Mouse (Mus musculus) embryonic facial prominence, embryonic 11.5 days (tissue): Measurements from ENCODE around the gene Utrn. TPM values are rescaled to one million over a fixed set of nuclear protein-coding genes. Genes with fewer than 3 reads are reported as not detected.

Experiments
- ATAC-seq: fragments of 200-750 bp; cut with Nextera tagmentation; replicated peaks from 2 replicates; pipeline ENCODE4 v1.8.0; 2017; ENCODE audit warnings: low read depth; ENCODE audit not compliant: insufficient number of reproducible peaks, low FRiP score, low TSS enrichment
- DNase-seq: peaks from one replicate; pipeline ENCODE4 v3.0.0-alpha.2; 2015; ENCODE audit warnings: low spot score
- H3K27ac ChIP-seq: fragments of 300-500 bp; sonication (generic); replicated peaks from 2 replicates; pipeline ENCODE4 v1.5.1; 2014; ENCODE audit warnings: mild to moderate bottlenecking, low read depth, low read length, control low read depth
- H3K27me3 ChIP-seq: fragments of 300-500 bp; sonication (generic); 2 replicates; pipeline ENCODE4 v1.6.1; 2014; ENCODE audit warnings: mild to moderate bottlenecking, low read length, moderate library complexity, mixed read lengths; ENCODE audit not compliant: control insufficient read depth, insufficient read depth
- H3K36me3 ChIP-seq: fragments of 300-500 bp; sonication (generic); replicated peaks from 2 replicates; pipeline ENCODE4 v1.6.1; 2014; ENCODE audit warnings: low read depth, mild to moderate bottlenecking, low read length, moderate library complexity, mixed read lengths; ENCODE audit not compliant: control insufficient read depth, insufficient read depth
- H3K4me1 ChIP-seq: fragments of 300-500 bp; sonication (generic); 2 replicates; pipeline ENCODE4 v1.6.1; 2014; ENCODE audit warnings: low read length, mixed read lengths; ENCODE audit not compliant: control insufficient read depth, insufficient read depth
- H3K4me2 ChIP-seq: fragments of 300-500 bp; sonication (generic); 2 replicates; pipeline ENCODE4 v1.6.1; 2014; ENCODE audit warnings: low read depth, mild to moderate bottlenecking, control low read depth, low read length, moderate library complexity
- H3K4me3 ChIP-seq: fragments of 300-500 bp; sonication (generic); 2 replicates; pipeline ENCODE4 v1.5.1; 2014; ENCODE audit warnings: low read depth, low read length, control low read depth
- H3K9ac ChIP-seq: fragments of 300-500 bp; sonication (generic); replicated peaks from 2 replicates; pipeline ENCODE4 v1.6.1; 2014; ENCODE audit warnings: mild to moderate bottlenecking, control low read depth, low read length
- H3K9me3 ChIP-seq: fragments of 300-500 bp; sonication (generic); replicated peaks from 2 replicates; pipeline ENCODE4 v1.6.1; 2016; ENCODE audit warnings: mild to moderate bottlenecking, low read length, inconsistent platforms, mixed read lengths; ENCODE audit not compliant: control insufficient read depth
- WGBS: fragments of 180-500 bp; shearing (Covaris S2); extraction: QIAGEN DNeasy Blood & Tissue Kit; methylation state at CpG from one replicate; pipeline ENCODE4 v1.1.7; 2014; 5-methylcytosine and 5-hydroxymethylcytosine counted together
- polyA plus RNA-seq: library from polyadenylated mRNA; unstranded; fragments of >200 nt; fragmentation: Nextera tagmentation; extraction: Ambion mirVana; gene quantifications from 2 replicates; pipeline ENCODE4 v1.2.1, GENCODE M21; 2014

Utrn gene
- polyA plus RNA-seq, 1 experiment from 2014 or later = 47.4 TPM

DNA sequence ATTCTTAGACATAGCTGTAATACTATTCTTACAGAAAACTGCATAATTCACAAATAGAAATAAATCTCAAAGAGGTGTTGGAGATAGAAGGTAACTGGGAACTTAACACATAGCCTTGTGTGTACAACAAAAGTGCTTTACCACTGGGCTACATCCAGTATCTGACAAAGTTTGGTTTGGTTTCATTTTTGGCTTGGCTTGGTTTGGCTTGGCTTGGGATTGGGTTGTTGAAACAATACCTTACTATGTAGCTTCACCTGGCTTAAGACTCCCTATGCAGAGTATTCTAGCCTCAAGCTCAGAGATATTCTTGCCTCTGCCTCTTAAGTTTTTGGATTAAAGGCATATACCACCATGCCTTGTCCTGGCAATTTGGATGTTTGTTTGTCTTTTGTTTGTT, 183.5 kb downstream of the Utrn start:
- H3K9ac ChIP-seq = no peak overlapping the region
- DNase-seq (no peak), ATAC-seq (no peak)
- H3K27me3 ChIP-seq = no peaks in the 10 kb centered on the region
- H3K27ac ChIP-seq = no peak overlapping the region
- no peak overlapping the region for H3K4me3 ChIP-seq
- no peaks in the 10 kb centered on the region for H3K36me3 ChIP-seq
- H3K9me3 ChIP-seq = no peaks in the 10 kb centered on the region
- H3K4me2 ChIP-seq = no peak overlapping the region
- H3K4me1 ChIP-seq = no peaks in the 10 kb centered on the region

DNA sequence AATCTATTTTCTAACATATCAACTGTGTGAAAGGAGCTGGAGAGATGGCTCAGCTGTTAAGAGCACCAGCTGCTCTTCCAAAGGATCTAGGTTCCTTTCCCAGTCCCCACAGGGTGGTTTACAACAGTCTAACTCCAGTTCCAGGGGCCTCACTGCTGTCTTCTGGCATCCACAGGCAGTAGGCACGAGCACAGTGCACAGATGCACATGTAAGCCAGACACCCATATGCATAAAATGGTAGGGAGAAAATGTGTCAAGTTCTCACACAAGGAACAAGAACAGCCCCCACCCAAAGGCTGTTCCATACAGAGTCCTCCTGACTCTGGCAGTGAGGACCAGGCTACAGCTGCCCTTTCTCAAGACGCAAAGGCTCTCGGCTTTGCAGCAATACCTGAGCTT, 185.1 kb downstream of the Utrn start:
- ATAC-seq (no peak), DNase-seq (no peak)
- Histone ChIP-seq H3K4me1 (no peaks in the 10 kb centered on the region), H3K36me3 (no peaks in the 10 kb centered on the region; the same call in 1 of the 2 replicates), H3K9me3 (no peaks in the 10 kb centered on the region), H3K4me3 (no peak overlapping the region), H3K4me2 (no peak overlapping the region), H3K9ac (no peak overlapping the region), H3K27me3 (no peaks in the 10 kb centered on the region), H3K27ac (no peak overlapping the region)
- WGBS = 89% methylated on average over 3 of the region's 3 CpGs

DNA sequence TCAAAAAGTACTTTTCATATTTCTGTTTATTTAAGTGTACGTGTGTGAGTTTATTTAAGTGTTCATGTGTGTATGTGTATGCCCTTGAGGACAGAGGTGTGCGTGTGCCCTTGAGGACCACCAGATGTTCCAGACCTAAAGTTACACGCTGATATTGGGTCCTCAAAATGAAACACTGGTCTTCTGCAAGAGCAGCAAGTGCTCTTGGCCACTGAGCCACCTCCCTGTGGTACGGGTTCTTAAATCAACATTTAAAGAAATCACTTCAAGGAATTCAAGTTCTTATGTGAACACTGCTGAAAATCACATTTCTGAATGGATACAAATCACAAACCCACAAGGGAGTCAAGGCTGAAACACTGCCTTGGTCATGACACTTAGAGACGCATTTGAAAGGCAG, 195.9 kb downstream of the Utrn start:
- DNase-seq = no peak

DNA sequence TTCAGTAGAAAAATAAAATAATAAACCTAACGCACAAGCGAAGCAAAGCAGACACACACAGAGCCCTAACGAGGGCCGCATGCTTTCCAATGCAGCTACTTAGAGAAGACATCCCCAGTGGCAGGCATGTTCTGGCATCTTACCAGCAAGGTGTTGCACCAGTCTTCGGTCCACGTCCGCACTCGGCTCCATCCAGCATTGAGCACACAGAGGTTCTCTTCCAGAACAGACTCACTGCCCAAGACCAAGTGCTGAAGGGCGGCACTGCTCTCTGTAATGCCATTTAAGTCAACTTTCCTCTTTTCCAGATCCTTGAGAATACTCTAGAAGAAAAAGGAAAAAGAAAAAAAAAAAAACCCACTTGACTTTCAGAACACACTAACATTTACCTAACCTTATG, 197.6 kb downstream of the Utrn start:
- DNase-seq (no peak), ATAC-seq (no peak)
- Histone ChIP-seq H3K36me3 (no peaks in the 10 kb centered on the region; the same call in 1 of the 2 replicates), H3K27me3 (no peaks in the 10 kb centered on the region), H3K27ac (no peak overlapping the region), H3K4me1 (no peaks in the 10 kb centered on the region), H3K9ac (no peak overlapping the region), H3K4me3 (no peak overlapping the region), H3K4me2 (no peak overlapping the region), H3K9me3 (no peaks in the 10 kb centered on the region)
- WGBS = 96% methylated on average over 9 of the region's 9 CpGs

More for the DNA sequence above, 195.9 kb downstream of the Utrn start:
- H3K9me3 ChIP-seq = no peaks in the 10 kb centered on the region
- no peak overlapping the region for H3K4me2 ChIP-seq
- no peaks in the 10 kb centered on the region for H3K27me3 ChIP-seq
- H3K4me1 ChIP-seq = no peaks in the 10 kb centered on the region
- no peak overlapping the region for H3K27ac ChIP-seq
- 86% methylated on average over 5 of the region's 5 CpGs for WGBS
- no peak overlapping the region for H3K4me3 ChIP-seq
- no peak for ATAC-seq
- no peaks in the 10 kb centered on the region for H3K36me3 ChIP-seq
- H3K9ac ChIP-seq = no peak overlapping the region

DNA sequence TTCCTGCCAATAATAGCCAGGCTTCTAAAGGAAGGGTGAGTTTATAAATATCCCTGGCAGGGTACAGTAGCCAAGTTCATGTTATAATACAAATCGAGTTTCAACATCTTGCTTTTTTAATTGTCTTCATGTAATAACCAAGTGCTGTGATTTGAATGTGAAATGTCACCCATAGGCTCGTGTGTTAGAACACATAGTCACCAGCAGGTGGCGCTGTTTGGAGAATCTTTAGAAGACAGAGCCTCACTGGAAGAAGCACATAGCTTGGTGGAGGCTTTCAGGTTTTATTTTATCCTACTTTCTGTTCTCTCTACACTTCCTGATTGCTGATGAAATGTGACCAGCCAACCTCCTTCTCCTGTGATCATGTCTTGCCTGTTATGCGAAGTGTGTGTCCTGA, 207.1 kb downstream of the Utrn start:
- H3K9me3 ChIP-seq = peaks cover 3% of the 10 kb centered on the region; the same call in 1 of the 2 replicates
- H3K36me3 ChIP-seq = peaks cover 2% of the 10 kb centered on the region; the same call in 1 of the 2 replicates
- H3K27ac ChIP-seq = no peak overlapping the region
- H3K4me3 ChIP-seq = no peak overlapping the region
- H3K4me2 ChIP-seq = no peak overlapping the region
- no peak overlapping the region for H3K9ac ChIP-seq
- H3K27me3 ChIP-seq = no peaks in the 10 kb centered on the region
- ATAC-seq (no peak), DNase-seq (no peak)
- 86% methylated on average over 4 of the region's 4 CpGs for WGBS
- no peaks in the 10 kb centered on the region for H3K4me1 ChIP-seq

DNA sequence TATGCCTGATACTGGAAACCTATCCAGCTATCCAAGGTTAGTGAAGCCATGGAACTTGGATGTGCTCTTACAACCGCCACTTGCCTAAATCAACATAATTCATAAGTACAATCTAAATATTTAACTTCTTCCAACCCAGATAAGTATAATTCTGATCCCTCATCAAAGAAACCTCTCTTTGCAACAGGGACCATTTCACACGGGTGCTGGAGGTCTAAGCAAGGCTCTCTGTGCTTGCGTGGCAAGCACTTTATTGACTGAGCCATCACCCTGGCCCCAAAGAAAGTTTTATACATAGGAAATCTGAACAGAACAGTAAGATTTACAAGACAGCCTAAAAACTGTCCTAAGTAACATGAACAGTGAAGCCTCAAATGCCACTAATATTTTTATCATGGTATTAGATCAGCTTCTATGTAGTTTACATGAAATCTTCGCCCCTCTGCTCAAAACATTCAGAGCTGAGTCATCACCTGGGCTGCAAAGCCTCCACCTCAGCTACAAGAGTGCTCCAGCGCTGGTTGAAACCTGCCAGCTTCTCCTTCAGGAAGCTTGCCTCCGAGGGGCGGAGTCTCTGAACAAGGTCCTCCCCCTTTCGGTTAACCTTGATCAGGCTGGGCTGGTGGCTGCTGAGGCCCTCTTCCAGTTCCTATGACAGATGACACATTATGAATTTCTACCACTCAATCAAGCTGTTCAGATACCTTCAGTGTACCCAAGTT, 211.0 kb downstream of the Utrn start:
- no peak overlapping the region for H3K9ac ChIP-seq
- H3K4me3 ChIP-seq = no peak overlapping the region
- H3K36me3 ChIP-seq = 0 out of 2 replicates have a peak, but pooled peaks cover 2% of the 10 kb centered on the region
- H3K27me3 ChIP-seq = no peaks in the 10 kb centered on the region
- no peaks in the 10 kb centered on the region for H3K4me1 ChIP-seq
- H3K27ac ChIP-seq = no peak overlapping the region
- DNase-seq (no peak), ATAC-seq (no peak)
- H3K4me2 ChIP-seq = no peak overlapping the region
- WGBS = 82% methylated on average over 8 of the region's 8 CpGs
- H3K9me3 ChIP-seq = peaks cover 3% of the 10 kb centered on the region; the same call in 1 of the 2 replicates

DNA sequence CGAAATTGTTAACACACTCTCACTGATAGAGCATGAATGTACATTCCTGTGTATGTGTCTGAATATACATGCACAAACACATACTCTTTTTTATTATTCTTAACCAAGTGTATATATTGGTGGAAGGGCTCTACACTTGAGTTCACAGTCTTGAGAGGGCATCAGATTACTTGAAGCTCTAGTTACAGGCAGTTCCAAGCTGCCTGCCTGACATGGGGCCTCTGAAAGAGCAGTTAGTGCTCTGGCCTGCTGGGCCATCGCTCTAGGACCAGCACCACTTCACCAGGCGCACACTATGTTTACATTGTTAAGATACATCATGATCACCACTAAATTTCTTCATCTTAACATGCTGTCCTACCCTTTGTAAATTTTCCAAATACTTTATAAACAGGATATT, 216.2 kb downstream of the Utrn start:
- no peak overlapping the region for H3K4me3 ChIP-seq
- H3K9me3 ChIP-seq = no peaks in the 10 kb centered on the region
- H3K4me2 ChIP-seq = no peak overlapping the region
- H3K36me3 ChIP-seq = no peaks in the 10 kb centered on the region
- H3K9ac ChIP-seq = no peak overlapping the region
- no peak overlapping the region for H3K27ac ChIP-seq
- H3K27me3 ChIP-seq = no peaks in the 10 kb centered on the region
- no peaks in the 10 kb centered on the region for H3K4me1 ChIP-seq
- DNase-seq (no peak), ATAC-seq (no peak; the same call in 1 of the 2 replicates)
- WGBS = 77% methylated on average over 3 of the region's 3 CpGs

DNA sequence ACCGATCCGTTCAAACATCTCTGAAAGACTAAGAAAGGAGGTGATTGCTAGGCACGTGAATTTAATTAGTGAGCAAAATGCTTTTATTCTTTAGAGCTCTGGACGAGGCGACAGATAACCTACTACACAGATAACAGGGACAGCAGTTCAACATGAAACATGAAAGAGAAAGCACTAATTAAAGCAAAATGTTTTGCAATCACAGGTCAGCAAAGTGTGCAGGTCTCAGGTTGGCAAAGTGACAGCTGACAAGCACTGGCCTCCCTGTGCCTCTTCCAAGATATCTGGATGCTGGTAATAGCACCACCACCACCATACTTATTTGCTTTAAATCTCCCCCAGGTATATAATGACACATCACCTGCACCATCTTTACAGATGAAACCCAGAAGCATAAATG, 223.0 kb downstream of the Utrn start:
- H3K36me3 ChIP-seq = no peaks in the 10 kb centered on the region
- H3K27me3 ChIP-seq = no peaks in the 10 kb centered on the region
- H3K4me2 ChIP-seq = no peak overlapping the region
- 72% methylated on average over 5 of the region's 5 CpGs for WGBS
- DNase-seq (no peak), ATAC-seq (no peak)
- H3K27ac ChIP-seq = no peak overlapping the region
- H3K4me3 ChIP-seq = no peak overlapping the region
- no peaks in the 10 kb centered on the region for H3K4me1 ChIP-seq
- H3K9ac ChIP-seq = no peak overlapping the region
- H3K9me3 ChIP-seq = no peaks in the 10 kb centered on the region
